Mouse (Mus musculus) neural tube, embryonic 14.5 days (tissue): ENCODE data around the gene Hspbp1. TPM values are rescaled to one million over a fixed set of nuclear protein-coding genes. Genes with fewer than 3 reads are reported as not detected.

Source experiments
- ATAC-seq: fragments of 200-750 bp; cut with Nextera tagmentation; 2 replicates; pipeline ENCODE4 v1.8.0; 2017; ENCODE audit warnings: low read depth, mild to moderate bottlenecking, moderate TSS enrichment, moderate library complexity
- H3K27ac ChIP-seq: fragments of 300-500 bp; sonication (generic); 2 replicates; pipeline ENCODE4 v1.5.1; 2014; ENCODE audit warnings: low read depth, mild to moderate bottlenecking, control low read depth, low read length, moderate library complexity, mixed read lengths
- H3K27me3 ChIP-seq: fragments of 300-500 bp; sonication (generic); 2 replicates; pipeline ENCODE4 v1.6.1; 2014; ENCODE audit warnings: low read length; ENCODE audit not compliant: control insufficient read depth, insufficient read depth
- H3K36me3 ChIP-seq: fragments of 300-500 bp; sonication (generic); 2 replicates; pipeline ENCODE4 v1.6.1; 2014; ENCODE audit warnings: low read length, mixed read lengths; ENCODE audit not compliant: control insufficient read depth, insufficient read depth
- H3K4me1 ChIP-seq: fragments of 300-500 bp; sonication (generic); 2 replicates; pipeline ENCODE4 v1.6.1; 2014; ENCODE audit warnings: low read length; ENCODE audit not compliant: control insufficient read depth, insufficient read depth
- H3K4me2 ChIP-seq: fragments of 300-500 bp; sonication (generic); 2 replicates; pipeline ENCODE4 v1.6.1; 2014; ENCODE audit warnings: mild to moderate bottlenecking, low read depth, low read length, control low read depth
- H3K4me3 ChIP-seq: fragments of 300-500 bp; sonication (generic); 2 replicates; pipeline ENCODE4 v1.5.1; 2014; ENCODE audit warnings: low read depth, low read length, control low read depth, mixed read lengths
- H3K9ac ChIP-seq: fragments of 300-500 bp; sonication (generic); replicated peaks from 2 replicates; pipeline ENCODE4 v1.6.1; 2014; ENCODE audit warnings: low read depth, mild to moderate bottlenecking, control low read depth, low read length, mixed read lengths
- H3K9me3 ChIP-seq: fragments of 300-500 bp; sonication (generic); 2 replicates; pipeline ENCODE4 v1.6.1; 2016; ENCODE audit warnings: low read length; ENCODE audit not compliant: control insufficient read depth
- WGBS: fragments of 180-500 bp; shearing (Covaris S2); extraction: QIAGEN DNeasy Blood & Tissue Kit; methylation state at CpG from one replicate; pipeline ENCODE4 v1.1.7; 2014; 5-methylcytosine and 5-hydroxymethylcytosine counted together
- polyA plus RNA-seq: library from polyadenylated mRNA; unstranded; fragments of >200 nt; fragmentation: Nextera tagmentation; extraction: Ambion mirVana; gene quantifications from 2 replicates; pipeline ENCODE4 v1.2.1, GENCODE M21; 2014

Gene Hspbp1
- polyA plus RNA-seq, 1 experiment from 2014 or later = 143 TPM

DNA sequence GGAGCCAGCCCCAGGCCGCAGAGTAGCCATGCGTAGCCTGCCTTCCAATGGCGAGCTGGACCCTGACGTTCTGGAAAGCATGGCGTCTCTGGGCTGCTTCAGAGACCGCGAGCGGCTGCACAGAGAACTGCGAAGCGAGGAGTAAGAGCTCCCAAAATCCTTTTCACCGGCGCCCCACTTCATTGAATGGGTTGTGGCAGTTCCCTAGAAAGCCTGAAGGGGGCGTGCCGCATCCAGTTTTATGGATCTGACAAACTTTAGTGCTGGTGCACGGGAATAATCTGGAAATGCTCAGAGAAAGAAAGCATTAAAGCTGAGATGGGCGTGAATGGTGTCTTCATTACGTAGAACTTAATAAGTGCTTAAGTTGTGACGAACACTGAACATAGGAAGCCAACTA is 20.2 kb upstream of the Hspbp1 start:
- Histone ChIP-seq H3K36me3 (peaks cover 59% of the 10 kb centered on the region), H3K9ac (no peak overlapping the region), H3K9me3 (no peaks in the 10 kb centered on the region), H3K4me3 (no peak overlapping the region), H3K4me1 (no peaks in the 10 kb centered on the region), H3K4me2 (no peak overlapping the region), H3K27me3 (no peaks in the 10 kb centered on the region), H3K27ac (no peak overlapping the region)
- ATAC-seq = no peak
- 35% methylated on average over 18 of the region's 18 CpGs for WGBS

- H3K9ac ChIP-seq = no peak overlapping the region
- H3K4me3 ChIP-seq = no peak overlapping the region
- no peak overlapping the region for H3K27ac ChIP-seq
- H3K4me2 ChIP-seq = no peak overlapping the region
- WGBS = 98% methylated on average over 7 of the region's 7 CpGs
- H3K9me3 ChIP-seq = no peaks in the 10 kb centered on the region
- H3K36me3 ChIP-seq = peaks cover 67% of the 10 kb centered on the region
- H3K4me1 ChIP-seq = no peaks in the 10 kb centered on the region
- H3K27me3 ChIP-seq = no peaks in the 10 kb centered on the region
- ATAC-seq = no peak
Observed at GRCm38 (mm10) chr7:4703195-4703594, 18.3 kb upstream of the Hspbp1 start.

GRCm38 (mm10) chr7:4702334-4702733 is 17.5 kb upstream of the Hspbp1 start:
- Histone ChIP-seq H3K9ac (no peak overlapping the region), H3K4me1 (no peaks in the 10 kb centered on the region), H3K4me3 (no peak overlapping the region), H3K36me3 (peaks cover 66% of the 10 kb centered on the region), H3K27ac (no peak overlapping the region), H3K9me3 (no peaks in the 10 kb centered on the region), H3K4me2 (no peak overlapping the region), H3K27me3 (no peaks in the 10 kb centered on the region)
- whole genome bisulfite sequencing = 43% methylated on average over 8 of the region's 8 CpGs
- ATAC-seq = no peak

DNA sequence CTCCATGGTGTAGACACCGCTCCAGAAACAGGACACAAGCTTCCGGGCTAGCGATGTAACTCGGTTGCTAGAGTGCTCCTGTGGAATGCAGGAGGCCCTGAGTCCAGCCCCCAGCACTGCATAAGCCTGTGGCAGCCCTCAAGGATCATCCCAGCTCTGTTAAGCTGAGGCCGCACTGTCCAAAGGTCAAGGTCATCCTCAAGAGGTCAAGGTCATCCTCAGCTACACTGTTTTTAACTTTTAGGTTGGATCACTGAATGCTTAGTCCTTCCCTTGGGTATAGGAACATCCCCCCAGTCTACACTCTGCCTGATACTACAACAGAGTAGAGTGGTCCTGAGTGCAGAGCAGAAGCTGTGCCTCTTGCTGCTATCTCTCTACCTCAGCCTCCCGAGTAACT is 8.1 kb upstream of the Hspbp1 start:
- ATAC-seq = no peak

GRCm38 (mm10) chr7:4690951-4691653 is 6.2 kb upstream of the Hspbp1 start:
- peak; percentile 73 for ATAC-seq
- Histone ChIP-seq H3K4me2 (peak overlapping the region; percentile 79), H3K9ac (peak overlapping the region; percentile 100), H3K27me3 (no peaks in the 10 kb centered on the region), H3K9me3 (no peaks in the 10 kb centered on the region), H3K27ac (peak overlapping the region; percentile 93), H3K36me3 (peaks cover 23% of the 10 kb centered on the region), H3K4me3 (peak overlapping the region; percentile 90), H3K4me1 (peaks cover 5% of the 10 kb centered on the region)
- WGBS = 2% methylated on average over 25 of the region's 35 CpGs

More for the DNA sequence above, 8.1 kb upstream of the Hspbp1 start:
- WGBS = 81% methylated on average over 6 of the region's 6 CpGs
- no peaks in the 10 kb centered on the region for H3K27me3 ChIP-seq
- H3K36me3 ChIP-seq = peaks cover 33% of the 10 kb centered on the region
- H3K4me1 ChIP-seq = peaks cover 5% of the 10 kb centered on the region
- no peaks in the 10 kb centered on the region for H3K9me3 ChIP-seq
- H3K4me2 ChIP-seq = no peak overlapping the region
- no peak overlapping the region for H3K27ac ChIP-seq
- H3K9ac ChIP-seq = no peak overlapping the region
- no peak overlapping the region for H3K4me3 ChIP-seq

- ATAC-seq = peak; percentile 89
- peak within 1 kb of the TSS; percentile 90 for H3K4me3 ChIP-seq
- peak within 1 kb of the TSS; percentile 79 for H3K4me2 ChIP-seq
- peaks cover 23% of the 10 kb centered on the region for H3K36me3 ChIP-seq
- H3K9me3 ChIP-seq = no peaks in the 10 kb centered on the region
- peak within 1 kb of the TSS; percentile 93 for H3K27ac ChIP-seq
- peak within 1 kb of the TSS; percentile 100 for H3K9ac ChIP-seq
- no peaks in the 10 kb centered on the region for H3K27me3 ChIP-seq
- WGBS = 2% methylated on average over 6 of the region's 18 CpGs
- peaks cover 5% of the 10 kb centered on the region for H3K4me1 ChIP-seq
Observed at GRCm38 (mm10) chr7:4690387-4690786, 5.5 kb upstream of the Hspbp1 start, which contains the start of gene Brsk1. Brsk1 (plus strand) TSS chr7:4690604.

DNA sequence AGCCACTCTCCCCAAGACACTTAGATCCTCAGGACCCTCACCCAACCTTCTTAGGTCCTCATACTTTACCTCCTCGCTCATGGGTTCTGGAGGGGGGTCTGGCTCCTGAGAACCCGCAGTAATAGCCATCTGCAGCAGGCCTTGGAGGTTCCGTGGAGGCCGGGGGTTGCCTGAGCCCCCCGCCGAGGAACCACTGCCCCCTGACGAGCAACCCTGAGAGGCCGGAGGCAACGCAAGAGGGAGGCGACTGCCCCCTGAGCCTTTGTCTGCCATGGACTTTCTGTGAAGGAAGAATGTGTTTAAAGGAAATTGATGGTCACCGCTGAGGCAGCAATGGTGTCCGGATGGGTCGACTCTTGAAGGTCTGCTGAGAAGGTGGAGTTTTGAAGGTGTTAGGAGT is 665 bp downstream of the Hspbp1 start:
- ATAC-seq = no peak
- H3K4me2 ChIP-seq = peak overlapping the region; percentile 88
- no peaks in the 10 kb centered on the region for H3K36me3 ChIP-seq
- H3K9me3 ChIP-seq = no peaks in the 10 kb centered on the region
- under 1% methylated on average over 13 of the region's 13 CpGs for WGBS
- peak overlapping the region; percentile 30; the same call in 1 of the 2 replicates for H3K27ac ChIP-seq
- H3K9ac ChIP-seq = peak overlapping the region; percentile 56
- H3K4me1 ChIP-seq = peaks cover 6% of the 10 kb centered on the region; the same call in 1 of the 2 replicates
- H3K27me3 ChIP-seq = no peaks in the 10 kb centered on the region
- peak overlapping the region; percentile 58 for H3K4me3 ChIP-seq

DNA sequence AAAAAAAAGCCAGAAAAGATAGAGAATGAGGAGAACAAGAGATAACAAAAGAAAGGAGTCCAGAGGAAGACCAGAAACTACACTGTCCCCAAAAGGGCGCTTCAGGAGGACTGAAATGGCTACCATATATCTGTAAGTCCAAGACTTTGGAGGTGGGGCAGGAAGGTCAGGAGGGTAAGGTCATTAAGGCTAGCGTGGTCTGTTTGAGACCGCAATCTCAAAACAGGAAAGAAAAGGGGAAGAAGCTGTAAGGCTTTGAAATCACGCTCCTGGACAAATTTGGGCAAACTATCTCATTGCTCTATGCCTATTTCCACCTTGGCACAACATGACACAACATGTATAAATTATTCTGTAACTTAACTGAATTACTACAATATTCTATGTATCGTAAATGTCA is 1.6 kb downstream of the Hspbp1 start:
- no peaks in the 10 kb centered on the region for H3K27me3 ChIP-seq
- 86% methylated on average over 5 of the region's 5 CpGs for WGBS

GRCm38 (mm10) chr7:4675200-4675599 is 9.7 kb downstream of the Hspbp1 start:
- Histone ChIP-seq H3K4me3 (no peak overlapping the region), H3K27me3 (no peaks in the 10 kb centered on the region), H3K4me2 (no peak overlapping the region), H3K4me1 (no peaks in the 10 kb centered on the region), H3K9me3 (no peaks in the 10 kb centered on the region), H3K27ac (no peak overlapping the region), H3K36me3 (peaks cover 32% of the 10 kb centered on the region), H3K9ac (no peak overlapping the region)
- ATAC-seq = no peak
- 98% methylated on average over 7 of the region's 7 CpGs for WGBS

More for the DNA sequence above, 1.6 kb downstream of the Hspbp1 start:
- Histone ChIP-seq H3K4me3 (no peak overlapping the region), H3K27ac (no peak overlapping the region), H3K9ac (no peak overlapping the region), H3K9me3 (no peaks in the 10 kb centered on the region), H3K4me2 (no peak overlapping the region), H3K4me1 (peaks cover 6% of the 10 kb centered on the region; the same call in 1 of the 2 replicates), H3K36me3 (no peaks in the 10 kb centered on the region)
- ATAC-seq = no peak
